Mouse (Mus musculus): Measurements from ENCODE around the gene Pdlim5.

DNA sequence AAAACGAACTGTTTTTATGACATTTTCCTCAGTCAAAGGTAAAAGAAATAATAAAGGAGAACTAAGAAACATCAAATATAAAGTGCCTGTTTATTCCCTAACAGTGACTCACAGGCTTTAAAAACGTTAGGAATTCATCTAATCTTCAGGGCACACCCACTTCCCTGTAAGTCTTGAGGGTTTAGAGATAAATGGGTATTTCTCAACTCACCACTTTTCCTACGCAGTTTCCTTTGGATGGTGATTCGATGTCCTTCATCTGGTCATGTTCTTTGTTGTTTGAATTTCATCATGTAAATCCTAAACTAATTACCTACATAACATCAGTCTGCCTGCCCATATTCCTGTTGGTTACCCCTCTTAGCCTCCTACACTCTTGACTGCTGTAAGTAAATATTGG, 62.8 kb downstream of the Pdlim5 start:
- TF ChIP-seq CTCF (IDR thresholded peaks at IDR 0.05; ENCODE audit: borderline replicate concordance, extremely low read depth, insufficient read depth, insufficient read length) = no peak
- no peak for TF ChIP-seq POLR2A (IDR thresholded peaks at IDR 0.05; ENCODE audit: borderline replicate concordance, extremely low read depth, insufficient read depth, insufficient read length, poor library complexity, severe bottlenecking)

Measured in brain, embryonic 14.5 days (tissue).